In the genomic region with DNA sequence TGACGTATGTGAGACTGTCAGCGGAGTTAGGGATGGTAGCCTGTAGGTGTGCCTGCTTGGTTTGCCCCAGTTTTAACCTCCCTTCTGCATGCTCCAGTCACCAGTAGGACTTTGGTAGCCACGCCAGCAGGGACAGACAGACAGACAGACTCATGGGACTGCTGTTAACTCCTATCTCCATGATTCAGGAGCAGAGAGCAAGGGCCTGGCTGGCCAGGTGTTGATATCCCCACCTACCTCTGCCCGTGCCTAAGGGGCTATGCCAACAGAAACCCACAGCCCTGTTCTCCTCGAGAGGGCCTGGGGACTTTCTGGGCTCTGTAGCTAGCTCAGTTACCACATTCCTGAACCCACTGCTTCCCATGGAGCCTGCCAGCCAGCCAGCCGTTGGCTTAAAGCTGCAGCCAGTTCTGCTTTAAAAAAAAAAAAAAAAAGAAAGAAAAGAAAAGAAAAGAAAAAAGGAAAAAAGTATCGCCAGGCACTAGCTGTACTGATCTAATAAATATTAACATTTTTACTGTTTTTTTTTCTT, we compare ENCODE assay signal across 9 mouse cellular contexts. TPM values are rescaled to one million over a fixed set of nuclear protein-coding genes. Genes with fewer than 3 reads are reported as not detected.
DNase-seq lines count a peak whose midpoint lies in the region; ATAC-seq and TF ChIP-seq lines count a peak whose summit lies in the region.
"Had no signal": no experiment of that assay in that cellular context is flagged by ENCODE, and none has a peak within 500 bp of the region (broad histone marks: within the 10 kb centered on the region; RNA-seq: fewer than 3 reads in every experiment).

No protein-coding gene starts in this region.

- H3K27ac ChIP-seq in heart, embryonic 11.5 days (ENCODE audit: low read depth, low read length), result peak overlapping the region; percentile 77
- no peak overlapping the region for H3K27ac ChIP-seq in ES-E14 (ENCODE audit: insufficient read depth, low read depth, low read length, poor library complexity, severe bottlenecking)
- H3K27ac ChIP-seq in forebrain, postnatal 0 days (ENCODE audit: low read depth, low read length), result peak overlapping the region; percentile 54
- H3K27ac ChIP-seq in midbrain, embryonic 10.5 days (replicated peaks), result peak overlapping the region; percentile 89

- no peaks in the 10 kb centered on the region for H3K27me3 ChIP-seq in heart, embryonic 11.5 days (ENCODE audit: control insufficient read depth, insufficient read depth, low read length)
- H3K27me3 ChIP-seq in forebrain, postnatal 0 days (ENCODE audit: insufficient read depth, low read length), result no peaks in the 10 kb centered on the region
- H3K27me3 ChIP-seq in midbrain, embryonic 10.5 days (ENCODE audit: low read depth, poor library complexity, severe bottlenecking), result no peaks in the 10 kb centered on the region

- H3K4me2 ChIP-seq in heart, embryonic 11.5 days, result peak overlapping the region; percentile 35; the same call in 1 of the 2 replicates
- H3K4me2 ChIP-seq in forebrain, postnatal 0 days (ENCODE audit: low read depth), result no peak overlapping the region

- H3K36me3 ChIP-seq in heart, embryonic 11.5 days (ENCODE audit: control insufficient read depth, insufficient read depth, low read length), result no peaks in the 10 kb centered on the region
- H3K36me3 ChIP-seq in ES-E14 (ENCODE audit: control insufficient read depth, insufficient read depth, low read length, poor library complexity, severe bottlenecking), result no peaks in the 10 kb centered on the region
- H3K36me3 ChIP-seq in forebrain, postnatal 0 days (ENCODE audit: insufficient read depth), result no peaks in the 10 kb centered on the region
- no peaks in the 10 kb centered on the region; the same call in 1 of the 2 replicates for H3K36me3 ChIP-seq in midbrain, embryonic 10.5 days

- 30% methylated on average over 7 of the region's 7 CpGs for WGBS in heart, embryonic 11.5 days (ENCODE audit: insufficient replicate concordance)
- 28% methylated on average over 7 of the region's 7 CpGs for WGBS in forebrain, postnatal 0 days
- 25% methylated on average over 7 of the region's 7 CpGs for WGBS in midbrain, embryonic 10.5 days

- H3K4me1 ChIP-seq in heart, embryonic 11.5 days (ENCODE audit: control insufficient read depth, insufficient read depth, low read length), result peaks cover 52% of the 10 kb centered on the region
- peaks cover 0 to 24% of the 10 kb centered on the region in 2 experiments; a peak in 2 of 4 replicates for H3K4me1 ChIP-seq in ES-E14 (ENCODE audit: control insufficient read depth in 2 of 2, insufficient read depth in 2 of 2, low read length in 2 of 2, poor library complexity in 1 of 2)
- H3K4me1 ChIP-seq in forebrain, postnatal 0 days (ENCODE audit: insufficient read depth), result 0 out of 2 replicates have a peak, but pooled peaks cover 7% of the 10 kb centered on the region
- H3K4me1 ChIP-seq in midbrain, embryonic 10.5 days, result peaks cover 84% of the 10 kb centered on the region

- intact Hi-C loops in heart, postnatal 36 days (cut with DNase I), result loop anchor here (5.0 kb wide), 1 partner anchor 37 kb away; a partner anchor contains a TSS

- no peaks in the 10 kb centered on the region for H3K9me3 ChIP-seq in heart, embryonic 11.5 days (replicated peaks; ENCODE audit: control insufficient read depth, low read length)
- H3K9me3 ChIP-seq in ES-E14 (ENCODE audit: control insufficient read depth, insufficient read depth, low read depth, low read length), result no peaks in the 10 kb centered on the region
- no peaks in the 10 kb centered on the region for H3K9me3 ChIP-seq in forebrain, postnatal 0 days (ENCODE audit: low read length)
- no peaks in the 10 kb centered on the region for H3K9me3 ChIP-seq in midbrain, embryonic 10.5 days (replicated peaks)

- no peak for DNase-seq in heart, postnatal 36 days
- no peak for DNase-seq in ES-E14 (ENCODE audit: low read depth, low spot score)
- no peak for DNase-seq in forebrain, postnatal 0 days
- DNase-seq in midbrain, embryonic 10.5 days (ENCODE audit: low spot score), result peak; percentile 21
- DNase-seq in layer of hippocampus, adult 9-10 months (ENCODE audit: low spot score), result no peak
- no peak for DNase-seq in c-Kit-positive CD71-positive TER-119-positive erythroid progenitor cells, embryonic 14.5 days (ENCODE audit: low spot score)

- ATAC-seq in heart, embryonic 11.5 days (replicated peaks; ENCODE audit: insufficient number of reproducible peaks, low FRiP score, low TSS enrichment), result no peak
- no peak for ATAC-seq in forebrain, postnatal 0 days
- no peak for ATAC-seq in monocyte, adult 5-6 weeks (replicated peaks; ENCODE audit: insufficient number of reproducible peaks, low FRiP score, low TSS enrichment, poor library complexity, severe bottlenecking)
- ATAC-seq: CD4-positive, CD25-positive, alpha-beta regulatory T cell, adult 4 months had no signal

- no peak overlapping the region for H3K4me3 ChIP-seq in heart, embryonic 11.5 days (ENCODE audit: low read depth, low read length)
- H3K4me3 ChIP-seq in ES-E14 (ENCODE audit: insufficient read depth in 1 of 2, low read depth in 1 of 2, low read length in 2 of 2, poor library complexity in 1 of 2, severe bottlenecking in 1 of 2), result peak overlapping the region; percentile 2 to 10; a peak in 2 of 4 replicates
- no peak overlapping the region for H3K4me3 ChIP-seq in forebrain, postnatal 0 days (ENCODE audit: low read depth, low read length)
- H3K4me3 ChIP-seq in midbrain, embryonic 10.5 days, result peak overlapping the region; percentile 51; the same call in 1 of the 2 replicates

- H3K9ac ChIP-seq in heart, embryonic 11.5 days (ENCODE audit: low read depth, low read length), result 0 out of 2 replicates have a peak overlapping the region, but pooled peaks have one; percentile 56
- no peak overlapping the region for H3K9ac ChIP-seq in ES-E14 (ENCODE audit: insufficient read depth, low read depth, low read length, poor library complexity, severe bottlenecking)
- no peak overlapping the region for H3K9ac ChIP-seq in forebrain, postnatal 0 days

- TF ChIP-seq CTCF in forebrain, postnatal 0 days (IDR thresholded peaks at IDR 0.05; ENCODE audit: low read depth), result no peak

- in situ Hi-C loops in ES-E14 (cut with MboI; ENCODE audit: low sequenced_read_pairs in 2 of 2, unreplicated experiment in 2 of 2), result loop anchor here (10.0 to 25.0 kb wide), 2 partner anchors 170 to 178 kb away; a partner anchor contains a TSS

TF ChIP-seq in ES-E14, 5 proteins besides CTCF, POLR2A, EP300 and RAD21:
- TF ChIP-seq HCFC1 (IDR thresholded peaks at IDR 0.05; ENCODE audit: borderline replicate concordance, insufficient read depth, low read length), result no peak

RNA-seq across cellular contexts. Expression of a gene that starts 12.9 kb away (rescaled TPM):
- polyA plus RNA-seq in heart, embryonic 11.5 days (2014; fragmentation: Nextera tagmentation; extraction: Ambion mirVana), result 15.9 and 16.1 TPM in 2 replicates
- total RNA-seq in heart, postnatal 36 days (2021), result 10 to 100 TPM; 18.1 to 21.1 TPM
- 5.8 and 9.4 TPM in 2 replicates for total RNA-seq in ES-E14 (2012; rRNA removed)
- total RNA-seq in forebrain, postnatal 0 days (2014; rRNA removed), result 9.8 TPM in 2 replicates
- polyA plus RNA-seq in forebrain, postnatal 0 days (2015; fragmentation: Nextera tagmentation; extraction: Ambion mirVana), result 11.7 and 16.0 TPM in 2 replicates
- polyA plus RNA-seq in midbrain, embryonic 10.5 days (2016; fragmentation: Nextera tagmentation; extraction: Ambion mirVana), result 28.1 and 29.1 TPM in 2 replicates
- total RNA-seq in monocyte, adult 5-6 weeks (2017), result 0.58 to 0.64 TPM in 2 of 3 replicates, not detected in the other
- polyA plus RNA-seq: CD4-positive, CD25-positive, alpha-beta regulatory T cell, adult 4 months had no signal

RNA-seq across cellular contexts. Expression of a gene that starts 28.1 kb away (rescaled TPM):
- 58.5 and 60.4 TPM in 2 replicates for polyA plus RNA-seq in heart, embryonic 11.5 days (2014; fragmentation: Nextera tagmentation; extraction: Ambion mirVana)
- 10 to 100 TPM; 40.0 to 41.1 TPM for total RNA-seq in heart, postnatal 36 days (2021)
- total RNA-seq in ES-E14 (2012; rRNA removed), result 34.4 and 36.6 TPM in 2 replicates
- total RNA-seq in forebrain, postnatal 0 days (2014; rRNA removed), result 40.3 and 55.4 TPM in 2 replicates
- 54.2 and 69.3 TPM in 2 replicates for polyA plus RNA-seq in forebrain, postnatal 0 days (2015; fragmentation: Nextera tagmentation; extraction: Ambion mirVana)
- polyA plus RNA-seq in midbrain, embryonic 10.5 days (2016; fragmentation: Nextera tagmentation; extraction: Ambion mirVana), result 68.5 and 70.3 TPM in 2 replicates
- total RNA-seq in monocyte, adult 5-6 weeks (2017), result 47.3 to 77.0 TPM (median 54.3 TPM) in 3 replicates

RNA-seq across cellular contexts. Expression of a gene that starts 28.3 kb away (rescaled TPM):
- polyA plus RNA-seq in heart, embryonic 11.5 days (2014; fragmentation: Nextera tagmentation; extraction: Ambion mirVana), result 83.2 and 89.0 TPM in 2 replicates
- 10 to 100 TPM; 29.5 to 34.9 TPM for total RNA-seq in heart, postnatal 36 days (2021)
- 78.1 and 80.8 TPM in 2 replicates for total RNA-seq in ES-E14 (2012; rRNA removed)
- 41.4 and 55.9 TPM in 2 replicates for total RNA-seq in forebrain, postnatal 0 days (2014; rRNA removed)
- 48.1 and 50.1 TPM in 2 replicates for polyA plus RNA-seq in forebrain, postnatal 0 days (2015; fragmentation: Nextera tagmentation; extraction: Ambion mirVana)
- polyA plus RNA-seq in midbrain, embryonic 10.5 days (2016; fragmentation: Nextera tagmentation; extraction: Ambion mirVana), result 92.5 and 102 TPM in 2 replicates
- 80.8 to 81.6 TPM (median 81.0 TPM) in 3 replicates for total RNA-seq in monocyte, adult 5-6 weeks (2017)

RNA-seq across cellular contexts. Expression of a gene that starts 37.3 kb away (rescaled TPM):
- polyA plus RNA-seq in heart, embryonic 11.5 days (2014; fragmentation: Nextera tagmentation; extraction: Ambion mirVana), result 29.3 and 35.8 TPM in 2 replicates
- total RNA-seq in heart, postnatal 36 days (2021), result 10 to 100 TPM; 30.3 to 33.5 TPM
- total RNA-seq in ES-E14 (2012; rRNA removed), result 21.5 and 26.5 TPM in 2 replicates
- 29.9 and 38.2 TPM in 2 replicates for total RNA-seq in forebrain, postnatal 0 days (2014; rRNA removed)
- polyA plus RNA-seq in forebrain, postnatal 0 days (2015; fragmentation: Nextera tagmentation; extraction: Ambion mirVana), result 46.8 and 52.4 TPM in 2 replicates
- 27.9 and 31.7 TPM in 2 replicates for polyA plus RNA-seq in midbrain, embryonic 10.5 days (2016; fragmentation: Nextera tagmentation; extraction: Ambion mirVana)
- total RNA-seq in monocyte, adult 5-6 weeks (2017), result 8.2 to 10.4 TPM (median 9.0 TPM) in 3 replicates

RNA-seq across cellular contexts. Expression of a gene that starts 37.9 kb away (rescaled TPM):
- 577 and 621 TPM in 2 replicates for polyA plus RNA-seq in heart, embryonic 11.5 days (2014; fragmentation: Nextera tagmentation; extraction: Ambion mirVana)
- 100 to 1,000 TPM in 1 of 2 experiments, 10 to 100 TPM in 1; 94.5 to 116 TPM for total RNA-seq in heart, postnatal 36 days (2021)
- total RNA-seq in ES-E14 (2012; rRNA removed), result 361 and 367 TPM in 2 replicates
- total RNA-seq in forebrain, postnatal 0 days (2014; rRNA removed), result 249 and 262 TPM in 2 replicates
- 477 and 486 TPM in 2 replicates for polyA plus RNA-seq in forebrain, postnatal 0 days (2015; fragmentation: Nextera tagmentation; extraction: Ambion mirVana)
- polyA plus RNA-seq in midbrain, embryonic 10.5 days (2016; fragmentation: Nextera tagmentation; extraction: Ambion mirVana), result 852 and 895 TPM in 2 replicates
- 124 to 197 TPM (median 128 TPM) in 3 replicates for total RNA-seq in monocyte, adult 5-6 weeks (2017)

Comparison
In these comparisons a context has a peak if more than half of its experiments do, and no peak if none do; other contexts are left out.
1. H3K4me3 ChIP-seq: peak in ES-E14 (2 of 2) and midbrain, embryonic 10.5 days (single experiment); none in heart, embryonic 11.5 days (single experiment) and forebrain, postnatal 0 days (single experiment).